Mouse (Mus musculus) cerebellum, postnatal 4 days (tissue): Measurements from ENCODE around the gene Orm3.
A peak's percentile ranks its signal among the peaks of the same experiment; 100 is the strongest.

Experiments used
- DNase-seq, 2 experiments: peaks; one replicate each; pipeline ENCODE4 v3.0.0; 2022; ENCODE audit warnings: low spot score in 2 of 2, mixed read lengths in 1 of 2

The Orm3 gene

GRCm38 (mm10) chr4:63370897-63371296 is 14.9 kb downstream of the Orm3 start:
- no peak for DNase-seq

- peak in 1 of 2 experiments; percentile 38 for DNase-seq
These were observed 15.9 kb downstream of the Orm3 start for GRCm38 (mm10) chr4:63371890-63372289.

GRCm38 (mm10) chr4:63373404-63373803 is 17.4 kb downstream of the Orm3 start:
- DNase-seq = no peak

GRCm38 (mm10) chr4:63374331-63374730 is 18.4 kb downstream of the Orm3 start:
- no peak for DNase-seq

GRCm38 (mm10) chr4:63375367-63375766 is 19.4 kb downstream of the Orm3 start:
- peak in 1 of 2 experiments; percentile 50 for DNase-seq

GRCm38 (mm10) chr4:63377483-63377882 is 21.5 kb downstream of the Orm3 start:
- DNase-seq = no peak

- DNase-seq = no peak
These were observed 26.9 kb downstream of the Orm3 start for GRCm38 (mm10) chr4:63382676-63383369.

GRCm38 (mm10) chr4:63383474-63383873 is 27.5 kb downstream of the Orm3 start:
- DNase-seq = no peak

- DNase-seq = no peak
These were observed 28.3 kb downstream of the Orm3 start for GRCm38 (mm10) chr4:63384262-63384661.

GRCm38 (mm10) chr4:63385253-63385652 is 29.3 kb downstream of the Orm3 start:
- DNase-seq = no peak

GRCm38 (mm10) chr4:63385784-63386183 is 29.8 kb downstream of the Orm3 start:
- DNase-seq = no peak

GRCm38 (mm10) chr4:63388029-63388428 is 32.1 kb downstream of the Orm3 start:
- DNase-seq = no peak

- no peak for DNase-seq
These were observed 33.3 kb downstream of the Orm3 start for GRCm38 (mm10) chr4:63389121-63389886.

GRCm38 (mm10) chr4:63389887-63390528 is 34.0 kb downstream of the Orm3 start:
- DNase-seq = no peak

- DNase-seq = no peak
These were observed 35.4 kb downstream of the Orm3 start for GRCm38 (mm10) chr4:63391322-63391721.

- DNase-seq = no peak
These were observed 42.1 kb downstream of the Orm3 start for GRCm38 (mm10) chr4:63397981-63398537.

GRCm38 (mm10) chr4:63398854-63399609 is 43.1 kb downstream of the Orm3 start:
- no peak for DNase-seq

- DNase-seq = no peak
These were observed 43.8 kb downstream of the Orm3 start for GRCm38 (mm10) chr4:63399691-63400270.

GRCm38 (mm10) chr4:63400541-63401306 is 44.8 kb downstream of the Orm3 start:
- DNase-seq = no peak

GRCm38 (mm10) chr4:63401620-63402019 is 45.7 kb downstream of the Orm3 start:
- no peak for DNase-seq
